Mouse (Mus musculus) heart, adult 2 months (tissue): ENCODE measurements around the gene Mknk1. TPM values are rescaled to one million over a fixed set of nuclear protein-coding genes. Genes with fewer than 3 reads are reported as not detected.
A peak's percentile ranks its signal among the peaks of the same experiment; 100 is the strongest.

Experiments used
- DNase-seq, 2 experiments: peaks; one replicate each; pipeline ENCODE4 v3.0.0; 2021
- H3K27ac ChIP-seq: fragments of 200-600 bp; 2 replicates; pipeline ENCODE4 v1.8.1; 2022
- H3K27me3 ChIP-seq: fragments of 200-500 bp; 2 replicates; pipeline ENCODE4 v1.6.1; 2012; ENCODE audit warnings: mild to moderate bottlenecking, low read length, inconsistent platforms, mixed read lengths; ENCODE audit not compliant: control insufficient read depth, insufficient read depth
- H3K36me3 ChIP-seq: fragments of 200-500 bp; 2 replicates; pipeline ENCODE4 v1.6.1; 2012; ENCODE audit warnings: low read length, inconsistent platforms; ENCODE audit not compliant: control insufficient read depth, insufficient read depth
- H3K4me1 ChIP-seq: fragments of 200-500 bp; 2 replicates; pipeline ENCODE4 v1.6.1; 2011; ENCODE audit warnings: low read length; ENCODE audit not compliant: control insufficient read depth, insufficient read depth
- H3K4me3 ChIP-seq: fragments of 200-600 bp; 2 replicates; pipeline ENCODE4 v1.8.1; 2022
- H3K79me2 ChIP-seq: fragments of 200-500 bp; replicated peaks from 2 replicates; pipeline ENCODE4 v1.6.1; 2012; ENCODE audit warnings: mild to moderate bottlenecking, inconsistent platforms, low read length, moderate library complexity, mixed read lengths; ENCODE audit not compliant: control insufficient read depth, insufficient read depth
- H3K9ac ChIP-seq: fragments of 200-500 bp; 2 replicates; pipeline ENCODE4 v1.6.1; 2012; ENCODE audit warnings: low read depth, mild to moderate bottlenecking, control low read depth, inconsistent platforms, low read length, mixed read lengths
- CTCF ChIP-seq: fragments of 200-600 bp; IDR thresholded peaks from 2 replicates; pipeline ENCODE4 v1.8.1; 2022; ENCODE audit warnings: antibody characterized with exemption, mild to moderate bottlenecking, moderate library complexity
- EP300 ChIP-seq: fragments of 200-500 bp; IDR thresholded peaks from 2 replicates; pipeline ENCODE4 v1.6.1; 2011; ENCODE audit warnings: low read depth, low read length, control low read depth; ENCODE audit not compliant: insufficient read depth
- POLR2A ChIP-seq: fragments of 200-500 bp; IDR thresholded peaks from 2 replicates; pipeline ENCODE4 v1.6.1; 2011; ENCODE audit warnings: mild to moderate bottlenecking, low read depth, low read length, control low read depth; ENCODE audit not compliant: insufficient read depth
- WGBS: fragments of 180-500 bp; shearing (Covaris S2); methylation state at CpG from one replicate; pipeline ENCODE4 v1.1.7; 2018; 5-methylcytosine and 5-hydroxymethylcytosine counted together
- intact Hi-C: fragments of 180-260 bp; cut with DNase I; formaldehyde crosslinking; loops from one replicate; pipeline ENCODE4 v1.15.1; 2025
- polyA plus RNA-seq: library from polyadenylated mRNA; depleted of rRNA; stranded (reverse); fragments of >200 nt; gene quantifications from 2 replicates; pipeline ENCODE4 v1.2.3, GENCODE M21; 2012
- total RNA-seq, 2 experiments: library from RNA; stranded (reverse); gene quantifications; 2 replicates each; pipeline ENCODE4 v1.2.3; 2021

Mknk1 gene
- total and polyA plus RNA-seq, 3 experiments: 18.3 to 32.1 (median 20.6) TPM

DNA sequence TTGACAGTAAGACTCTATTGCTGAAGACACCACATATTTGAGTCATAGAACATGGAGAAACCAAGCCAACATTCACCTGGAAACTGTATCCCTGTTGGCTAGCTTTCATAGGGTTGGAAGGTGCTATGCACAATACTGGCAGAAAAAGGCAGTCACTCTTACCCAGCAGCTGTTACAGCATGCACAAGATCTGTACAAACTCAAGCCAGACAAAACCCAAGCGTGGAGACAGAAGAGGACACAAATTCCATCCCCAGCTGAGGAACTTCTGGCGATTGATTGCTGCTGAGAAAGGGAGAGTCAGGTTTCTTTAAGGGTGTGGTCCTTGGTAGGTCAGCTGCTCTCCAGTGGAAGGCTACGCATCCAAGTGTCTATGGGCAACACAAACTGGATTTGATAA lies 18.8 kb upstream of the Mknk1 start:
- H3K79me2 ChIP-seq: no peaks in the 10 kb centered on the region
- H3K4me3 ChIP-seq: no peak overlapping the region
- no peak for DNase-seq
- H3K4me1 ChIP-seq: peaks cover 11% of the 10 kb centered on the region
- TF ChIP-seq EP300 (no peak), CTCF (no peak), POLR2A (no peak)
- intact Hi-C loops: no loop called here
- H3K27ac ChIP-seq: no peak overlapping the region
- WGBS: 70% methylated on average over 3 of the region's 3 CpGs
- no peaks in the 10 kb centered on the region for H3K36me3 ChIP-seq
- no peak overlapping the region for H3K9ac ChIP-seq
- no peaks in the 10 kb centered on the region for H3K27me3 ChIP-seq

DNA sequence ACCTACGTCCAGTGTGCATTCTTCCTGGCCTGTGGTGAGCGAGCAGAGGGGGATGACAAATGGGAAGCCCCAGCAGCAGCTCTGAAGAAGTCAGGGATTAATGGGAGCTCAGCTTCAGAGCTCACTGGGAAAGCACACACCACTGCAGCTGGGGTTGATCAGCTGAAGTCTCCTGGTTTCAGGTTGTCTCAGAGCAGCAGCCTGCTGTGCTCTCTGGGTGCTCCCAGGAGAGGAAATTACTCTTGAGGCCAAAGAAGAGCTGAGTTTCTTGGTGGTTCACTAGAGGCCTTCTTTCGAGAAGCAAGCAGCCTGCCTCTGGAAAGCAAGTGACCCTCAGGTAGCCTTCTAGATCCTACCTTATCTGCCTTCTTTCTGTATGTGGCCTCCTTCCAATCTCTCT lies 18.1 kb upstream of the Mknk1 start:
- DNase-seq: no peak
- no peak for TF ChIP-seq CTCF
- no peak for TF ChIP-seq EP300
- TF ChIP-seq POLR2A: no peak
- Histone ChIP-seq H3K27ac (no peak overlapping the region), H3K36me3 (no peaks in the 10 kb centered on the region), H3K27me3 (no peaks in the 10 kb centered on the region), H3K9ac (no peak overlapping the region), H3K79me2 (no peaks in the 10 kb centered on the region), H3K4me1 (peaks cover 11% of the 10 kb centered on the region), H3K4me3 (no peak overlapping the region)
- 82% methylated on average over 3 of the region's 3 CpGs for WGBS
- intact Hi-C loops: no loop called here

DNA sequence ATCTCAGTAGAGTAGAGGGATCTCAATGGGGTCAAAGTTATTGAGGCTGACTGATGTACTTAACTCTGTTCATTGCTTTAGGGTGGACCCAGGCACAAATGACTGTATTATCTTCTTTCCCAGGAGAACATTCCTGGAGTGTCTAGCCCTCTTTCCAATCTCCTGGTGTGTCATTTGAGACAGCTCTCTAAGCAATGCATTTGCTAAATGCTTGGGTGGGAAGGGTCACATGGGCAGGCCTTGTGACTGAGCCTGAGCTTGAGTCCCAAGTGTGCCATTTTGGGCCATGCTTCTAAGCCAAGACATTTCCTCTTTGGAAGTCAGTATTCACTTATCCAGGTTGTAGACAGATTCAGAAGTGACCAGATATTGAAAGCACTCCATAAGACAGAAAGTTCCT lies 17.6 kb upstream of the Mknk1 start:
- TF ChIP-seq EP300 (no peak), POLR2A (no peak), CTCF (no peak)
- intact Hi-C loops: no loop called here

DNA sequence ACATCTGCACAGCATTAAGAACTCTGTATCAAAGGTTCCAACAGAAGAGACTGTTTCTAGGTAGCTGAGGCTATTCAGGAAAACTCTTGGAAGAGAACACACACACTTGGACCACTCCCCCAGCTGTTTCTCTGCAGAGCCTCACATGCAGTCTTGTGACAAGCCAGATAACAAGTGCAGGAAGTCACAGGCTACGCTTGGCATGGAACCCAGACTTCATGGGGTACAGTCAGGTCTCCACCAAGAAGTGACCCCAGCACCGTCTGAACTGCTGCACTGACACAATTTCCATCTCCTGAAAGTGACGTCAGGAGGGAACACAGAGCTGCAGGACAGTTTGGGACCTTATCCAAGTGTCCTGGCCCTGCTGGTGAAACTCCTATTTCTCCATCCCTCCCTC lies 17.1 kb upstream of the Mknk1 start:
- DNase-seq: peak; percentile 41 to 59
- no peaks in the 10 kb centered on the region for H3K36me3 ChIP-seq
- no peak overlapping the region for H3K9ac ChIP-seq
- H3K4me3 ChIP-seq: no peak overlapping the region
- peak; percentile 53; the same call in 1 of the 2 replicates for TF ChIP-seq EP300
- TF ChIP-seq CTCF: no peak
- no peak for TF ChIP-seq POLR2A
- WGBS: 13% methylated on average over 3 of the region's 3 CpGs
- H3K4me1 ChIP-seq: peaks cover 11% of the 10 kb centered on the region
- no peak overlapping the region for H3K27ac ChIP-seq
- H3K27me3 ChIP-seq: no peaks in the 10 kb centered on the region
- H3K79me2 ChIP-seq: no peaks in the 10 kb centered on the region
- intact Hi-C loops: no loop called here

More for the DNA sequence above, 17.6 kb upstream of the Mknk1 start:
- Histone ChIP-seq H3K36me3 (no peaks in the 10 kb centered on the region), H3K27me3 (no peaks in the 10 kb centered on the region), H3K27ac (no peak overlapping the region), H3K4me1 (peaks cover 11% of the 10 kb centered on the region), H3K4me3 (no peak overlapping the region), H3K9ac (no peak overlapping the region), H3K79me2 (no peaks in the 10 kb centered on the region)
- DNase-seq: no peak

GRCm38 (mm10) chr4:115824178-115824577 lies 14.8 kb upstream of the Mknk1 start:
- no peak for DNase-seq
- 36% methylated on average over 2 of the region's 2 CpGs for WGBS
- Histone ChIP-seq H3K4me1 (peaks cover 14% of the 10 kb centered on the region), H3K79me2 (no peaks in the 10 kb centered on the region), H3K9ac (no peak overlapping the region), H3K27ac (no peak overlapping the region), H3K36me3 (no peaks in the 10 kb centered on the region), H3K4me3 (no peak overlapping the region), H3K27me3 (no peaks in the 10 kb centered on the region)
- TF ChIP-seq EP300 (no peak), POLR2A (no peak), CTCF (no peak)
- intact Hi-C loops: no loop called here

- intact Hi-C loops: no loop called here
- H3K4me1 ChIP-seq: peaks cover 19% of the 10 kb centered on the region
- no peak overlapping the region for H3K27ac ChIP-seq
- WGBS: 67% methylated on average over 2 of the region's 2 CpGs
- H3K9ac ChIP-seq: no peak overlapping the region
- H3K36me3 ChIP-seq: no peaks in the 10 kb centered on the region
- no peak overlapping the region for H3K4me3 ChIP-seq
- no peaks in the 10 kb centered on the region for H3K79me2 ChIP-seq
- H3K27me3 ChIP-seq: no peaks in the 10 kb centered on the region
- no peak for TF ChIP-seq CTCF
- no peak for TF ChIP-seq EP300
- no peak for DNase-seq
Measured at GRCm38 (mm10) chr4:115825271-115825670, 13.7 kb upstream of the Mknk1 start.

GRCm38 (mm10) chr4:115827066-115827465 lies 11.9 kb upstream of the Mknk1 start:
- Histone ChIP-seq H3K9ac (no peak overlapping the region), H3K4me1 (peaks cover 17% of the 10 kb centered on the region), H3K79me2 (no peaks in the 10 kb centered on the region), H3K4me3 (no peak overlapping the region), H3K27ac (no peak overlapping the region; the same call in 1 of the 2 replicates), H3K36me3 (no peaks in the 10 kb centered on the region), H3K27me3 (no peaks in the 10 kb centered on the region)
- TF ChIP-seq EP300: no peak
- no peak for TF ChIP-seq CTCF
- TF ChIP-seq POLR2A: no peak
- 69% methylated on average over 3 of the region's 3 CpGs for WGBS
- intact Hi-C loops: loop anchor here (1.0 to 2.0 kb wide), 2 partner anchors 12 to 42 kb away; partner anchors contain the start of genes Atpaf1 and Mknk1
- DNase-seq: no peak
